Mouse (Mus musculus): ENCODE measurements at regions not wholly inside any gene's neighbourhood (a gene's known extent, or its start where the extent isn't known, plus 50 kb on each side); places are given as distances from the start of the nearest gene placed in this dataset.

- no peak overlapping the region for H3K4me3 ChIP-seq (ENCODE audit: low read depth, low read length)
- no peaks in the 10 kb centered on the region for H3K9me3 ChIP-seq (ENCODE audit: low read length)
- WGBS, result 80% methylated on average over 4 of the region's 4 CpGs
- no peak for ATAC-seq (ENCODE audit: low FRiP score)
- 0 out of 2 replicates have a peak, but pooled peaks cover 4% of the 10 kb centered on the region for H3K27me3 ChIP-seq (ENCODE audit: insufficient read depth, low read length)
- no peak overlapping the region for H3K4me2 ChIP-seq (ENCODE audit: low read depth, low read length, poor library complexity, severe bottlenecking)
- no peak overlapping the region for H3K27ac ChIP-seq (ENCODE audit: low read depth, low read length)
- H3K9ac ChIP-seq (replicated peaks; ENCODE audit: low read length, poor library complexity, severe bottlenecking), result no peak overlapping the region
- H3K36me3 ChIP-seq (ENCODE audit: insufficient read depth, low read length), result no peaks in the 10 kb centered on the region
- TF ChIP-seq CTCF (IDR thresholded peaks at IDR 0.05), result no peak
- no peak for DNase-seq (ENCODE audit: low spot score)
- no peaks in the 10 kb centered on the region for H3K4me1 ChIP-seq (ENCODE audit: insufficient read depth, low read length)
Measured at GRCm38 (mm10) chr11:63388247-63388646, 259.5 kb downstream of the Pmp22 start.

GRCm38 (mm10) chr11:63391478-63391877 lies 262.7 kb downstream of the Pmp22 start:
- no peak for DNase-seq (ENCODE audit: low spot score)
- no peak overlapping the region for H3K4me2 ChIP-seq (ENCODE audit: low read depth, low read length, poor library complexity, severe bottlenecking)
- no peak for ATAC-seq (ENCODE audit: low FRiP score)
- H3K36me3 ChIP-seq (ENCODE audit: insufficient read depth, low read length), result no peaks in the 10 kb centered on the region
- peak; percentile 53 for TF ChIP-seq CTCF (IDR thresholded peaks at IDR 0.05)
- no peak overlapping the region for H3K9ac ChIP-seq (replicated peaks; ENCODE audit: low read length, poor library complexity, severe bottlenecking)
- H3K4me3 ChIP-seq (ENCODE audit: low read depth, low read length), result no peak overlapping the region
- no peaks in the 10 kb centered on the region for H3K4me1 ChIP-seq (ENCODE audit: insufficient read depth, low read length)
- 0 out of 2 replicates have a peak, but pooled peaks cover 4% of the 10 kb centered on the region for H3K27me3 ChIP-seq (ENCODE audit: insufficient read depth, low read length)
- H3K9me3 ChIP-seq (ENCODE audit: low read length), result no peaks in the 10 kb centered on the region
- no peak overlapping the region for H3K27ac ChIP-seq (ENCODE audit: low read depth, low read length)
- 53% methylated on average over 3 of the region's 3 CpGs for WGBS

- H3K9ac ChIP-seq (replicated peaks; ENCODE audit: low read length, poor library complexity, severe bottlenecking), result no peak overlapping the region
- no peak for ATAC-seq (ENCODE audit: low FRiP score)
- no peaks in the 10 kb centered on the region for H3K4me1 ChIP-seq (ENCODE audit: insufficient read depth, low read length)
- no peaks in the 10 kb centered on the region for H3K9me3 ChIP-seq (ENCODE audit: low read length)
- TF ChIP-seq CTCF (IDR thresholded peaks at IDR 0.05), result peak; percentile 44
- H3K36me3 ChIP-seq (ENCODE audit: insufficient read depth, low read length), result no peaks in the 10 kb centered on the region
- WGBS, result 71% methylated on average over 3 of the region's 3 CpGs
- no peak overlapping the region for H3K4me2 ChIP-seq (ENCODE audit: low read depth, low read length, poor library complexity, severe bottlenecking)
- no peak for DNase-seq (ENCODE audit: low spot score)
- no peak overlapping the region for H3K27ac ChIP-seq (ENCODE audit: low read depth, low read length)
- H3K4me3 ChIP-seq (ENCODE audit: low read depth, low read length), result no peak overlapping the region
- 0 out of 2 replicates have a peak, but pooled peaks cover 4% of the 10 kb centered on the region for H3K27me3 ChIP-seq (ENCODE audit: insufficient read depth, low read length)
Measured at GRCm38 (mm10) chr11:63392378-63392777, 263.6 kb downstream of the Pmp22 start.

- Histone ChIP-seq H3K4me2 (ENCODE audit: low read depth, low read length, poor library complexity, severe bottlenecking) (no peak overlapping the region), H3K4me3 (ENCODE audit: low read depth, low read length) (no peak overlapping the region), H3K27me3 (ENCODE audit: insufficient read depth, low read length) (0 out of 2 replicates have a peak, but pooled peaks cover 4% of the 10 kb centered on the region), H3K36me3 (ENCODE audit: insufficient read depth, low read length) (no peaks in the 10 kb centered on the region), H3K4me1 (ENCODE audit: insufficient read depth, low read length) (no peaks in the 10 kb centered on the region), H3K9ac (replicated peaks; ENCODE audit: low read length, poor library complexity, severe bottlenecking) (no peak overlapping the region), H3K27ac (ENCODE audit: low read depth, low read length) (no peak overlapping the region), H3K9me3 (ENCODE audit: low read length) (no peaks in the 10 kb centered on the region)
- DNase-seq (ENCODE audit: low spot score) (no peak), ATAC-seq (ENCODE audit: low FRiP score) (no peak)
- WGBS, result 63% methylated on average over 3 of the region's 3 CpGs
- no peak for TF ChIP-seq CTCF (IDR thresholded peaks at IDR 0.05)
Measured at GRCm38 (mm10) chr11:63394201-63394600, 265.4 kb downstream of the Pmp22 start.

- DNase-seq (ENCODE audit: low spot score) (peak; percentile 17), ATAC-seq (ENCODE audit: low FRiP score) (no peak)
- no peak overlapping the region for H3K4me3 ChIP-seq (ENCODE audit: low read depth, low read length)
- no peak overlapping the region for H3K9ac ChIP-seq (replicated peaks; ENCODE audit: low read length, poor library complexity, severe bottlenecking)
- TF ChIP-seq CTCF (IDR thresholded peaks at IDR 0.05), result no peak
- no peaks in the 10 kb centered on the region for H3K9me3 ChIP-seq (ENCODE audit: low read length)
- no peaks in the 10 kb centered on the region for H3K36me3 ChIP-seq (ENCODE audit: insufficient read depth, low read length)
- WGBS, result 40% methylated on average over 8 of the region's 8 CpGs
- H3K4me2 ChIP-seq (ENCODE audit: low read depth, low read length, poor library complexity, severe bottlenecking), result no peak overlapping the region
- H3K27me3 ChIP-seq (ENCODE audit: insufficient read depth, low read length), result peaks cover 4% of the 10 kb centered on the region; the same call in 1 of the 2 replicates
- H3K27ac ChIP-seq (ENCODE audit: low read depth, low read length), result no peak overlapping the region
- no peaks in the 10 kb centered on the region for H3K4me1 ChIP-seq (ENCODE audit: insufficient read depth, low read length)
Measured at GRCm38 (mm10) chr11:63396386-63396785, 267.6 kb downstream of the Pmp22 start.

GRCm38 (mm10) chr11:63402741-63403140 lies 274.0 kb downstream of the Pmp22 start:
- no peak for ATAC-seq (ENCODE audit: low FRiP score)
- Histone ChIP-seq H3K36me3 (ENCODE audit: insufficient read depth, low read length) (no peaks in the 10 kb centered on the region), H3K4me1 (ENCODE audit: insufficient read depth, low read length) (no peaks in the 10 kb centered on the region), H3K9me3 (ENCODE audit: low read length) (no peaks in the 10 kb centered on the region), H3K9ac (replicated peaks; ENCODE audit: low read length, poor library complexity, severe bottlenecking) (no peak overlapping the region), H3K27ac (ENCODE audit: low read depth, low read length) (no peak overlapping the region), H3K4me2 (ENCODE audit: low read depth, low read length, poor library complexity, severe bottlenecking) (no peak overlapping the region), H3K27me3 (ENCODE audit: insufficient read depth, low read length) (no peaks in the 10 kb centered on the region; the same call in 1 of the 2 replicates), H3K4me3 (ENCODE audit: low read depth, low read length) (no peak overlapping the region)
- no peak for TF ChIP-seq CTCF (IDR thresholded peaks at IDR 0.05)
- DNase-seq (ENCODE audit: low spot score), result no peak
- WGBS, result 67% methylated on average over 5 of the region's 5 CpGs
